Mouse (Mus musculus) hindbrain, embryonic 16.5 days (tissue): ENCODE results near the gene Orai3. TPM values are rescaled to one million over a fixed set of nuclear protein-coding genes. Genes with fewer than 3 reads are reported as not detected.

Experiments
- ATAC-seq: fragments of 200-750 bp; cut with Nextera tagmentation; 2 replicates; pipeline ENCODE4 v1.8.0; 2017; ENCODE audit warnings: moderate TSS enrichment, moderate library complexity
- H3K27ac ChIP-seq: fragments of 300-500 bp; sonication (generic); 2 replicates; pipeline ENCODE4 v1.5.1; 2014; ENCODE audit warnings: low read depth, mild to moderate bottlenecking, control low read depth, low read length, moderate library complexity
- H3K27me3 ChIP-seq: fragments of 300-500 bp; sonication (generic); replicated peaks from 2 replicates; pipeline ENCODE4 v1.6.1; 2014; ENCODE audit warnings: low read length; ENCODE audit not compliant: control insufficient read depth, insufficient read depth
- H3K36me3 ChIP-seq: fragments of 300-500 bp; sonication (generic); 2 replicates; pipeline ENCODE4 v1.6.1; 2014; ENCODE audit warnings: mild to moderate bottlenecking, low read length, moderate library complexity, mixed read lengths; ENCODE audit not compliant: control insufficient read depth, insufficient read depth
- H3K4me1 ChIP-seq: fragments of 300-500 bp; sonication (generic); 2 replicates; pipeline ENCODE4 v1.6.1; 2014; ENCODE audit warnings: low read depth, low read length; ENCODE audit not compliant: control insufficient read depth, insufficient read depth
- H3K4me2 ChIP-seq: fragments of 300-500 bp; sonication (generic); 2 replicates; pipeline ENCODE4 v1.6.1; 2014; ENCODE audit warnings: mild to moderate bottlenecking, low read length, control low read depth, moderate library complexity
- H3K4me3 ChIP-seq: fragments of 300-500 bp; sonication (generic); 2 replicates; pipeline ENCODE4 v1.5.1; 2014; ENCODE audit warnings: mild to moderate bottlenecking, low read length, control low read depth, moderate library complexity
- H3K9ac ChIP-seq: fragments of 300-500 bp; sonication (generic); 2 replicates; pipeline ENCODE4 v1.6.1; 2014; ENCODE audit warnings: low read depth, mild to moderate bottlenecking, control low read depth, low read length, moderate library complexity
- H3K9me3 ChIP-seq: fragments of 300-500 bp; sonication (generic); 2 replicates; pipeline ENCODE4 v1.6.1; 2014; ENCODE audit warnings: mild to moderate bottlenecking, low read length, moderate library complexity; ENCODE audit not compliant: control insufficient read depth
- WGBS: fragments of 180-500 bp; shearing (Covaris S2); extraction: QIAGEN DNeasy Blood & Tissue Kit; methylation state at CpG from one replicate; pipeline ENCODE4 v1.1.7; 2014; 5-methylcytosine and 5-hydroxymethylcytosine counted together
- polyA plus RNA-seq: library from polyadenylated mRNA; unstranded; fragments of >200 nt; fragmentation: Nextera tagmentation; extraction: Ambion mirVana; gene quantifications from 2 replicates; pipeline ENCODE4 v1.2.1, GENCODE M21; 2015

The Orai3 gene
- polyA plus RNA-seq, 1 experiment from 2014 or later = 10.4 TPM

DNA sequence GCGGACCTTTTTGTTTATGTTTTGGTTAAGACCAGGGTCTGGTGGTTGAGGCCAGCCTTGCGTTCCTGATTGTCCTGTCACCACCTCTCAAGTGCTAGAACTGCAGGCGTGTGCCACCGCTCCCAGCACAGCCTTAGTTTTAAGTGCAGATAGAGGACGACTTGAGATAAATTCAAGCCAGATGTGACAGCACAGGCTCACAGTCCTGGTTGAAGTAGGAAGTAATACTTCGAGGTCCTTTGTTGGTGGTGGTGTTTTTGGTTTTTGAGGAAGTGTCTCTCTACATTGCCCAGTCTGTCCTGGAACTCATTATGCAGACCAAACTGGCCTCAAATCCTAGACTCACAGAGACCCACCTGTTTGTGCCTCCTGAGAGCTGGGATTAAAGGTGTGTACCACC, 9.9 kb upstream of the Orai3 start:
- Histone ChIP-seq H3K4me1 (no peaks in the 10 kb centered on the region; the same call in 1 of the 2 replicates), H3K9me3 (no peaks in the 10 kb centered on the region), H3K27me3 (no peaks in the 10 kb centered on the region), H3K4me3 (no peak overlapping the region), H3K36me3 (peaks cover 25% of the 10 kb centered on the region), H3K27ac (no peak overlapping the region), H3K9ac (no peak overlapping the region), H3K4me2 (no peak overlapping the region)
- WGBS = 86% methylated on average over 6 of the region's 6 CpGs
- ATAC-seq = no peak

DNA sequence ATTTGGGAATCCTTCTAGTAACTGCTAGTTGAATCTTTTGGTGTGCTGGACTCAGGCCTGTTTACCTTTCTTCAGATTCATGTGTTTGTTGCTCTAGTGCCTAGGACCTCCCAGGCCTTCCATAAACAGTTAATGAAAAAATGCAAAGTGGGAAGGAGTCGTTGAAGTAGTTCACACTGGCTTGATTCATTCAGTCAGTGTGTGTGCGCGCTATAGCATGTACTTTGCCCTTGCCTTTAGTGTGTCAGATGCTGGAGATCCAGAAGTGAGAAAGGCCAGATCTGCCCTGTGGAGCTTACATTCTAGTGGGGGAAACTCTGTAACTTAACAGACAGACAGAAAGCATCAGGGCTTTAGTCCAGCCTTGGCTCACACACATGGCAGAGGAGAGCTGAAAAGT, 9.1 kb upstream of the Orai3 start:
- H3K4me3 ChIP-seq = no peak overlapping the region
- H3K4me2 ChIP-seq = no peak overlapping the region
- peaks cover 20% of the 10 kb centered on the region for H3K36me3 ChIP-seq
- H3K9ac ChIP-seq = no peak overlapping the region
- H3K27ac ChIP-seq = no peak overlapping the region
- no peaks in the 10 kb centered on the region for H3K9me3 ChIP-seq
- H3K27me3 ChIP-seq = no peaks in the 10 kb centered on the region
- H3K4me1 ChIP-seq = no peaks in the 10 kb centered on the region; the same call in 1 of the 2 replicates
- 84% methylated on average over 3 of the region's 3 CpGs for WGBS
- no peak for ATAC-seq

DNA sequence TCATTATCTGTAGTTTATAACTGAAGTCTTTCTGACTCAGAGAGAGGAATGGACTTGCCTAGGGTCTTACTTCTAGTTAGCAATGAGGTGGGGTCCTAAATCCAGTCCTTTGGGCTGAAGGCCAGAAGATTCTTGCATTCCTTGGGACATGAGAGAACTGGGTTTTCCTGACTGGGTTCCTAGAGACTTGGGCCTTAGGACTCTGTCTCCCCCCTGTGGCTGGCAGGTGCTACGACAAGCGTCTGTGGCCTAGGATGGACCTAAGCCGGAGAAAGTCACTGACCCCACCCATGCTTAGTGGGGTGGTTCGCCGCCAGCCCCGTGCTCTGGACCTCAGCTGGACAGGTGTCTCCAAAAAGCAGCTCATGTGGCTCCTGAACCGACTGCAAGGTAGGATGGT, 8.6 kb upstream of the Orai3 start:
- 41% methylated on average over 7 of the region's 7 CpGs for WGBS
- no peak for ATAC-seq

DNA sequence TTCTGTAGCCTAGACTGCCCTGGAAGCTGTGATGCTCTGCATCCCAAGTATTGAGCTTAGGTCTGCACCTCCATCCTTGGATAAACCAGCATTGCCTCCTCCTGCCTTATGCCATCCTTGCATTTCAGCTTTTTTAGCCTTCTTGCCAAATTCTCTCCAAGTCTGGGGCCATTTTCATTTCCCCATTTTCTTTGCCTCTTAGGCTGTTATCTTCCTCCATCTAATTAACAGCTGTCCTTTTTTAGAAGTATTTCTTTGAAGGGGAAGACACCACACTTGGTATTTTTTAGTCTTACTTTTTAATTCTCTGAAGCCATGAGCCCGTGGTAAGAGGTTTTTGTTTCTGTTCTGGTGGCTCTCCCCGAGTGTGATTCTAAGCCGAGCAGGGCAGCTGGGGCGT, 6.0 kb upstream of the Orai3 start:
- H3K27me3 ChIP-seq = no peaks in the 10 kb centered on the region
- peaks cover 30% of the 10 kb centered on the region for H3K36me3 ChIP-seq
- no peaks in the 10 kb centered on the region for H3K9me3 ChIP-seq
- H3K4me3 ChIP-seq = no peak overlapping the region
- ATAC-seq = no peak
- peaks cover 3% of the 10 kb centered on the region for H3K4me1 ChIP-seq
- H3K4me2 ChIP-seq = no peak overlapping the region
- 96% methylated on average over 4 of the region's 4 CpGs for WGBS
- H3K27ac ChIP-seq = no peak overlapping the region
- H3K9ac ChIP-seq = no peak overlapping the region

More for the DNA sequence above, 8.6 kb upstream of the Orai3 start:
- Histone ChIP-seq H3K9me3 (no peaks in the 10 kb centered on the region), H3K4me3 (no peak overlapping the region), H3K4me2 (no peak overlapping the region), H3K27me3 (no peaks in the 10 kb centered on the region), H3K9ac (no peak overlapping the region), H3K4me1 (no peaks in the 10 kb centered on the region; the same call in 1 of the 2 replicates), H3K36me3 (peaks cover 25% of the 10 kb centered on the region), H3K27ac (no peak overlapping the region)

DNA sequence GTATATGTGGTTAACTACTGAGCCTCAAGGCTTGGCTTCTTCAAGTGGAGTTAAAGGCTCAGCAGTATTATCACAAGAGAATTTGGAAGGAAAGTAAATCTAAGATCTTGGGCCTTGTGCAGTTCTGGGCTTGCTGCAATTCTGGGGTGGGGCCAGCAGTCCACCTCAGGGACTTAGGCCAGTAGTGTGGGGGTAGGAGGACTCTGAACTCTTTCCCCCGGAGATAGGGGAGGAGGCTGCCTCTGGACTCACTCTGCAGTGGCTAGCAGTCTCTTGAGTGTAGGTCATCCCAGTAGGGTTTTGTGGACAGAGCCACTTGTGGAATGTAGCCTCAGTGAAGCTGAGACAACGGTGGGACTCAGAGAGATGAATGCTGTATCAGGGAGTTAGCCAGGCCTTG, 3.9 kb upstream of the Orai3 start:
- Histone ChIP-seq H3K4me3 (no peak overlapping the region), H3K4me1 (peaks cover 21% of the 10 kb centered on the region), H3K36me3 (peaks cover 30% of the 10 kb centered on the region), H3K9me3 (no peaks in the 10 kb centered on the region), H3K27me3 (no peaks in the 10 kb centered on the region), H3K9ac (no peak overlapping the region), H3K4me2 (no peak overlapping the region), H3K27ac (no peak overlapping the region)
- WGBS = 95% methylated on average over 2 of the region's 2 CpGs
- ATAC-seq = no peak

DNA sequence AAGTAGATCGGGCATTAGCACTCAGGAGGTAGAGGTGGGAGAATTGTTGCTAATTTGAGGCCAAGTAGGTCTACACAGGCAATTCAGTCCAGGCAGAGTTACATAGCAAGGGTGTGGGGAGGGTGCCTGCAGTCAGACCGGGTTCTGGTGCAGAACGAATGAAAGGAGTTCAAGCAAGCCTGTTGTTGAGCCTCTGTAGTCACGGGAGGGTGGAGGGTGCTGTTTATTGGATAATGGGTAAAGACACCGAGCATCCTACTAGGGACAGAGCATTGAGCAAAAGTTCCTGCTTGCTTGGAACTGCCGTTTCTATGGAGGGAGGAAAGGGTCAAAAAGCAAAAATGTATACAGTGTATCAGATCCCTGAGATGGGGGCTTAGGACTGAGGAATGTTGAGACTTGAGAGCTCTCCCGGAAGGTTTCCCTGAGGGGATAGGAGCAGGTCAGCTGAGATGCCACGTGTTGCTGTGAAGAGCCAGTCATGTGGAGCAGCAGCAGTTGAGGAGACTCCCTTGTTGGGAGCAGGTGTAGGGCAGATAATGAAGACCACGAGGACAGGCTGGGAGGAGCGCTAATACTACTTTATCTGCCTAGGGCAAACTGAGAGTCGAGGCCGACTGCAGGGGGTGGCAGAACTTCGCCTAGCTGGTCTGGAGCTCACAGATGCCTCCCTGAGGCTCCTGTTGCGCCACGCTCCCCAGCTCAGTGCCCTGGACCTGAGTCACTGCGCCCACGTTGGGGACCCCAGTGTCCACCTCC, 2.6 kb upstream of the Orai3 start:
- Histone ChIP-seq H3K36me3 (peaks cover 30% of the 10 kb centered on the region), H3K4me1 (peaks cover 23% of the 10 kb centered on the region), H3K27me3 (no peaks in the 10 kb centered on the region), H3K9me3 (no peaks in the 10 kb centered on the region), H3K9ac (no peak overlapping the region), H3K4me3 (no peak overlapping the region), H3K4me2 (no peak overlapping the region), H3K27ac (no peak overlapping the region)
- no peak for ATAC-seq
- 76% methylated on average over 17 of the region's 17 CpGs for WGBS

DNA sequence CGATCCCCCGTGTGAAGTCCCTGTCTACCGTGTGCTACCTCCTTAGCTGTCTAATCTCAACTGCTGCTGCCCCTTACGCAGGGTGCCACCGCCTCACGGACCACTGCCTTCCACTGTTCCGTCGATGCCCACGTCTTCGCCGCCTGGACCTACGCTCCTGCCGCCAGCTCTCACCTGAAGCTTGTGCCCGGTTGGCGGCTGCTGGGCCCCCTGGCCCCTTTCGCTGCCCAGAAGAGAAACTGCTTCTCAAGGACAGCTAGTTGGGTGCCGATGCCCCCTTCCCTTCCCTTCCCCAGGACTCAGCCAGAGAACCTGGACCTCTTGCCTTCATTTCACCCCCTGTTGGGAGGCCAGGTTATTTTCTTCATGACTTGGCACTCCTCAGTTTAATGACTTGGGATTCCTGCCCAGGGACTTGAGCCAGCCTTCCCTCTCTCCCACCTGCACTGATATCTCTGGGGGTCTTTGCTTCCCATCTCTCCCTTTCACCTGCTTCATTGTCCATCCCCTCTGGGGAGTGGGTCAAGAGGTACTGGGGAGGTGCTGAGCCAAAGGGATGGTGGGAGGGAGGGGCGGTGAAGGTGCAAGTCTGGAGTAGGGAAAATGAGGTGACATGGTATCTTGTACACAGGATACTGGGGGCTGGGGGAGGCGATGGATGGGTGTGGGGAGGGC, 1.8 kb upstream of the Orai3 start:
- Histone ChIP-seq H3K4me2 (no peak overlapping the region), H3K27me3 (no peaks in the 10 kb centered on the region), H3K36me3 (peaks cover 26% of the 10 kb centered on the region), H3K4me1 (peaks cover 23% of the 10 kb centered on the region), H3K9ac (0 out of 2 replicates have a peak overlapping the region, but pooled peaks have one; percentile 6), H3K27ac (no peak overlapping the region), H3K9me3 (no peaks in the 10 kb centered on the region), H3K4me3 (no peak overlapping the region)
- 92% methylated on average over 19 of the region's 19 CpGs for WGBS
- ATAC-seq = no peak

DNA sequence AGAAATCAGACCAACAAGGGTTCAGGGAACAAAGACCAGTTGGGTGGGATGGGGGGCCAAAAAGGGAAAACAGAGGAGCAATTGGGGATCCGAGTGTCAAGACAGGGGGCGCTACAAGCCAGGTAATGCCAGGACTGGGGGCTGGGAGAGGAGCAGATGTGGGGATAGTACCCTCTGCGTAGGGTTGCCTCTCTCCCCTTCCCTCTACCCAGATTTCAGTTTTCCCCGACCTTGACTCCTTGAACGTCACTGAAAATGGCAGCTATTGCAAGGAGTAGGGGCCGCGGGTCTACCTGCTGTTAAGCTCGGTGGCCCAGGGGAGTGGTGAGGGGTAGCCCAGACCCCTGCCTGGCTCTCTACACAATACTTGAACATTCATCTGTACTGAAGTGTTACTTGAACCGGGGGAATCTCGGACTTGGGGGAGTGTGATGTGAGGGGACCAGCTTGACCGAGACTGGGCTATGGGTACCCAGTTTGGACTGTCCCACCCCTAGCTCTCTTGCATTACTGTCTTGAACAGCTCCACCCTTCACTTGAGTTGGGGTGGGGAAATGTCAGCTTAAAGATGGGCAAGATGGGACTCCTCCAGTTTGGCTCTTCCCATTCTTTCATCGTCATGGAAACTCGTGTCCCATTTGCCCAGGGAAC, 1.1 kb upstream of the Orai3 start:
- Histone ChIP-seq H3K4me1 (peaks cover 23% of the 10 kb centered on the region), H3K27me3 (no peaks in the 10 kb centered on the region), H3K4me2 (peak overlapping the region; percentile 20; the same call in 1 of the 2 replicates), H3K4me3 (no peak overlapping the region), H3K9me3 (no peaks in the 10 kb centered on the region), H3K9ac (no peak overlapping the region), H3K27ac (peak overlapping the region; percentile 49; the same call in 1 of the 2 replicates), H3K36me3 (peaks cover 22% of the 10 kb centered on the region)
- ATAC-seq = no peak
- WGBS = 49% methylated on average over 13 of the region's 13 CpGs

DNA sequence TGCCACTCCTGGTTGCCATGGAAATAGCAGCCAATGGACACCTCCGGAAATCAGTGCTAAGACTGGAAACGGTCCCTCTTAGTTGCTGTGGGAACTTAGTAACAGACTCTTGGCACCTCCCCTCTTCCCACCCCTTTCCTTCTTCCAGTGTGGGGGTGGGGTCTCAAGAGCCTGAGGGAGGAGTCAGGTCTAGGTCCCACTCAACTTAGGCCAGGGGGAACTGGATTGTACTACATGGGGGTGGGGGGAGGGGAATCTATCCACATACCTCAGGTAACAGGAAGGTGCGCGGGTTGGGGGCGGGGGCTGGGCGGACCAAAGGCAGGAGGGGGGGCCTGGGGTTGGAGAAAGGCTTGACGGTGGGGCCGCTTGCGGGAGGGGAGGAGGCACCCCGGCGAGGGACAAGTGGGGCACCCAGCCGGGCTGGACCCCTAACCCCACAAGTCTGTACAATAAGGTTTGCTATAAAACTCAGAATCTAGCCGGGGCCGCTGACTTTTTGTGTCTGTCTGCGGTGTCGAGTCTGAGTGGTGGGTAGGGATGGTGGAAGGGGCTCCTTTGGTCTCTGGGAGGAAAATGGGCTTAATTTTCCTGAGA, 520 bp upstream of the Orai3 start:
- ATAC-seq = peak; percentile 91
- no peaks in the 10 kb centered on the region for H3K27me3 ChIP-seq
- H3K9ac ChIP-seq = peak overlapping the region; percentile 68
- peaks cover 18% of the 10 kb centered on the region for H3K36me3 ChIP-seq
- H3K4me2 ChIP-seq = peak overlapping the region; percentile 68
- H3K27ac ChIP-seq = peak overlapping the region; percentile 81
- no peaks in the 10 kb centered on the region for H3K9me3 ChIP-seq
- peaks cover 23% of the 10 kb centered on the region for H3K4me1 ChIP-seq
- peak overlapping the region; percentile 50 for H3K4me3 ChIP-seq
- WGBS = under 1% methylated on average over 16 of the region's 16 CpGs
